Mouse (Mus musculus) ES-E14 (cell line): ENCODE measurements around the gene Ss18l1.

Experiments used
- CHD2 ChIP-seq: IDR thresholded peaks from 2 replicates; pipeline ENCODE4 v1.6.1; 2014; ENCODE audit warnings: mild to moderate bottlenecking, low read depth, low read length, inconsistent platforms
- MAFK ChIP-seq: IDR thresholded peaks from 2 replicates; pipeline ENCODE4 v1.6.1; 2014; ENCODE audit warnings: mild to moderate bottlenecking, low read depth, low read length, inconsistent platforms; ENCODE audit not compliant: insufficient read depth
- ZC3H11A ChIP-seq: IDR thresholded peaks from 2 replicates; pipeline ENCODE4 v1.6.1; 2012; ENCODE audit warnings: low read depth, mild to moderate bottlenecking, inconsistent platforms, low read length, borderline replicate concordance
- ZNF384 ChIP-seq: IDR thresholded peaks from 2 replicates; pipeline ENCODE4 v1.6.1; 2012; ENCODE audit warnings: low read depth, low read length, inconsistent platforms

DNA sequence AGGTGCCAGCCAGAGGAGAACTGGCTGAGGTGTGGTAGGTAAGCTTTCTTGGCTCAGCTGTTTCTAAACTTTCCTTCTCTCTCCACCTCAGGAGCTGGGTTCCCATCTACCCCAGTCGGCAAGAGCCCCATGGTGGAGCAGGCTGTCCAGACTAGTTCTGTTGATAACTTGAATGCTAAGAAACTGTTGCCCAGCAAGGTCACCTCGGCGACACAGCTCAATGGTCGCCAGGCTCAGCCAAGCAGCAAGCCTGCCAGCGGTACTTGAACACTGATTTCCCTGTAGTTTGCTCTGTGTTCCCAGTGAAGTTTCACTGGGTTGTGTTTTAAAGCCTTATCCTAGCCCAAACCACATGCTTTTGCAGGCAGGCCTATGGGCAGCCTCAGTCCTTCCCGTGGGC lies 11.0 kb upstream of the Ss18l1 start:
- TF ChIP-seq ZNF384: no peak
- TF ChIP-seq MAFK: no peak
- TF ChIP-seq ZC3H11A: no peak
- no peak for TF ChIP-seq CHD2
